Mouse (Mus musculus): Measurements from ENCODE around the gene Olfr482.

The Olfr482 gene

GRCm38 (mm10) chr7:108097486-108097885 is at the start of gene Olfr482:
Olfr482 (minus strand) TSS chr7:108097586.
- DNase-seq, result no peak

GRCm38 (mm10) chr7:108127349-108127748 is 30.0 kb upstream of the Olfr482 start, which contains the start of gene Olfr484:
Olfr484 (minus strand) TSS chr7:108127449.
- DNase-seq, result no peak

GRCm38 (mm10) chr7:108121416-108121815 is 24.0 kb upstream of the Olfr482 start:
- DNase-seq, result no peak

- no peak for DNase-seq
Observed at GRCm38 (mm10) chr7:108120681-108121080, 23.3 kb upstream of the Olfr482 start.

GRCm38 (mm10) chr7:108100549-108100948 is 3.2 kb upstream of the Olfr482 start, which contains the start of gene Olfr483:
Olfr483 (plus strand) TSS chr7:108100849.
- no peak for DNase-seq

- DNase-seq, result no peak
Observed at GRCm38 (mm10) chr7:108079555-108079954, 17.8 kb downstream of the Olfr482 start, which contains the start of gene Olfr481. Olfr481 (plus strand) TSS chr7:108079855.

- DNase-seq, result no peak
Observed at GRCm38 (mm10) chr7:108067246-108067645, 30.1 kb downstream of the Olfr482 start, which contains the start of gene Olfr480. Olfr480 (minus strand) TSS chr7:108067346.

- no peak for DNase-seq
Observed at GRCm38 (mm10) chr7:108050393-108050792, 47.0 kb downstream of the Olfr482 start, which contains the start of gene Olfr479. Olfr479 (plus strand) TSS chr7:108050693.

Measured in kidney, postnatal 36 days (tissue).